Mouse (Mus musculus) monocyte, adult 59 days (primary cell): Measurements from ENCODE around the gene Msto1. TPM values are rescaled to one million over a fixed set of nuclear protein-coding genes. Genes with fewer than 3 reads are reported as not detected.

ENCODE experiments used
- total RNA-seq, 2 experiments: library from RNA; stranded (reverse); gene quantifications; one replicate each; pipeline ENCODE4 v1.2.4; 2023

The Msto1 gene
- total RNA-seq = 10 to 100 TPM; 10.2 to 12.4 TPM

DNA sequence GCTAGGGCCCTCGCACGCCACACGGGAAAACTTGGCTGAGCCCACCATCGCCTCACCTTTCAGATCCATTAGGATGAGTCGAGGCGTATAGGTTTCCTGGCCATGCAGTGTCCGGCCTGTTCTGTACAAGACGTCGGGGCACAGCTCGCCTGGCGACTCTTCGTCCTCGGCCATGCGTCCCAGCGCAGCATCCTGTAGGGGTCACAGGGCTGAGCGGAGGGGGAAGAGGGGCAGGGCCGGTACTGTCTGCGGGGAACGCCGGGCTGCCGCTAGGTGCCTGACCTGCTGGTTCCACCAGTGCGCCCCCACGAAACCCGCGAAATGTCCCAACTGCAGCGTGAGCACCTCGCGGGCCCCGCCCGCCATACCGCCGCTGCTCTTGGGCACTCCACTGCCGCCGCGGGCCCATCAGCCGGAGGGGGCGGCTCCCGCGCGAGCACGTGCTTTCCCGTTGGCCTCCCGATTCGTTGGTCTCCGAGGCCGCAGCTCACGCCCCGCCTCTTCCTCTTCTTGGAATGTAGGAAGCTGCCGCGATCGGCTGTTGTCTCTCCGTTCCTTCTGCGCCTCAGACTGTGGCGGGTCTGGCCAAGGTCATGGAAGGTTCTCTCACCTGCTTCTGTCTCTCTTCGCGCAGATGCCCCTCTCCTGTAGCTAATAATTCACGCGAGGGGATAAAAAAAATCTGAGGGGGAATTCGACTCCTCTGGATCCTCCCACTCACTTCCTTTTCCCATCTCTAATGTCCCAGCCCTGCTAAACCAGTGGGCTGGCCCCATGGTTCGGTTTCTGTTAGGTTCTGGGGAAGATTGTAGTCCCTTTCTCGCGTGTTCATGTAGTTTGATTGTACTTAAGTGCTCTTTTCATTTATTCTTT is at the start of gene Msto1:
Msto1 (minus strand) TSS at position 489 of the 873 bp plus-strand sequence.

DNA sequence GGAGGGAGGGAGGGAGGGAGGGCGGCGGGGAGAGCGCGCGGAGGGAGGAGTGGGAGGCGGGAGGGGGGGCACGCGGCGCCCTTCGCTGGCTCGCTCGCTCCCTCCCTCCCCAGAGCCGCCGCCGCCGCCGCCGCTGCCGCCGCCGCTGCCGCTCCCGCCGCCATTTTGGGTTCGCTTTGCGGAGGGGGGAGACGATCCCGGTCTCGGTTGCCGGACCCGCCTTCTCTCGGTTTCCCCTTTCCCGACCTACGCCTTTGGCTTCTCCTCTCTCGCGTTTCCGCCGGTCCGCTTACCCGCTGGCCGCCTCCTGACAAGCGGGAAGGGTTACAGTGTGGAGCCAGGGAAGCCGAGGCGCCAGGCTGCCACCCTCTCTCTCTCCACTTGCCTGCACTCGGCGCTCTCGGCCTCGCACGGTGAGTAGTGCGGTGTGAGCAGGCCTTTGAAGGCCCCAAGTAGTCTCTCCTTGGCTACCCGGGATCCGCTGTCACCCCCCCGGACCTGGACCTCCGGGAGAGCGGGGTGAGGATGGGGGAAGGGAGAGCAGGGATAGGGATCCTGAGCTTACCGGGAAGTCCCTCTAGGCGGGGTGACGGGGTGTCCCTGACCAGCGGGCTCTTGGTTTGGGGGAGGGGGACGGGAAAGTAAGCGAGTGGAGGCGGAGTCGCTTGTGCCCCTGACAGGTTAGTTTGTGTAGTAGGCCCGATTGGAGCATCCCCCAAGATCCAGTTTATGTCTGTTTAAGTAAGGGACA is 37.0 kb upstream of the Msto1 start, which contains the start of the genes Ash1l and Dap3:
Ash1l (plus strand) TSS at position 47 of the 751 bp plus-strand sequence.
Dap3 (minus strand) TSS at position 606 of the 751 bp plus-strand sequence.

Other genes starting within 250 kb of the Msto1 start
- gene Khdc4, start 228.2 kb downstream of the Msto1 start, total RNA-seq = 10 to 100 TPM; 76.0 to 77.3 TPM
- 10 to 100 TPM; 51.6 to 56.0 TPM for gene Rit1, start 197.2 kb downstream of the Msto1 start, total RNA-seq
- gene Syt11, start 138.8 kb downstream of the Msto1 start, total RNA-seq = 1 to 10 TPM; 2.7 to 2.9 TPM
- 10 to 100 TPM; 39.3 to 47.1 TPM for gene Gon4l, start 78.8 kb downstream of the Msto1 start, total RNA-seq
- 10 to 100 TPM; 56.5 to 59.4 TPM for gene Ash1l, start 36.6 kb upstream of the Msto1 start, total RNA-seq
- gene Dap3, start 37.2 kb upstream of the Msto1 start, total RNA-seq = 10 to 100 TPM; 42.3 to 47.0 TPM
- 10 to 100 TPM; 32.8 to 34.0 TPM for gene Rusc1, start 179.3 kb upstream of the Msto1 start, total RNA-seq
- not detected for gene Gm43738, start 187.1 kb upstream of the Msto1 start, total RNA-seq
- gene Fdps, start 188.0 kb upstream of the Msto1 start, total RNA-seq = 10 to 100 TPM; 34.8 to 48.9 TPM
- gene Pklr, start 222.1 kb upstream of the Msto1 start, total RNA-seq = not detected
- gene Hcn3, start 246.2 kb upstream of the Msto1 start, total RNA-seq = under 1 TPM in 1 of 2 experiments, not detected in 1; 0.31 TPM